Mouse (Mus musculus): ENCODE results near the gene Brms1. TPM values are rescaled to one million over a fixed set of nuclear protein-coding genes. Genes with fewer than 3 reads are reported as not detected.

Brms1 gene
- polyA plus RNA-seq, 1 experiment from 2014 or later, result 47.6 TPM

- Histone ChIP-seq H3K27ac (ENCODE audit: low read length) (peak overlapping the region; percentile 66), H3K4me2 (replicated peaks; ENCODE audit: low read depth, low read length) (0 out of 2 replicates have a peak overlapping the region, but pooled peaks have one; percentile 5), H3K27me3 (replicated peaks; ENCODE audit: insufficient read depth, low read length) (no peaks in the 10 kb centered on the region), H3K36me3 (ENCODE audit: insufficient read depth, low read length) (no peaks in the 10 kb centered on the region), H3K4me1 (ENCODE audit: insufficient read depth, low read depth, low read length) (peaks cover 13% of the 10 kb centered on the region; the same call in 1 of the 2 replicates), H3K4me3 (ENCODE audit: low read depth, low read length) (no peak overlapping the region), H3K9me3 (ENCODE audit: low read length) (no peaks in the 10 kb centered on the region), H3K9ac (replicated peaks; ENCODE audit: low read depth) (no peak overlapping the region)
- 16% methylated on average over 10 of the region's 10 CpGs for WGBS
- peak; percentile 59 for DNase-seq (ENCODE audit: low spot score)
- peak; percentile 64 for ATAC-seq
- TF ChIP-seq EP300 (IDR thresholded peaks at IDR 0.05) (no peak), CTCF (IDR thresholded peaks at IDR 0.05) (no peak)
These were observed 17.9 kb downstream of the Brms1 start for GRCm38 (mm10) chr19:5058801-5059771.

DNA sequence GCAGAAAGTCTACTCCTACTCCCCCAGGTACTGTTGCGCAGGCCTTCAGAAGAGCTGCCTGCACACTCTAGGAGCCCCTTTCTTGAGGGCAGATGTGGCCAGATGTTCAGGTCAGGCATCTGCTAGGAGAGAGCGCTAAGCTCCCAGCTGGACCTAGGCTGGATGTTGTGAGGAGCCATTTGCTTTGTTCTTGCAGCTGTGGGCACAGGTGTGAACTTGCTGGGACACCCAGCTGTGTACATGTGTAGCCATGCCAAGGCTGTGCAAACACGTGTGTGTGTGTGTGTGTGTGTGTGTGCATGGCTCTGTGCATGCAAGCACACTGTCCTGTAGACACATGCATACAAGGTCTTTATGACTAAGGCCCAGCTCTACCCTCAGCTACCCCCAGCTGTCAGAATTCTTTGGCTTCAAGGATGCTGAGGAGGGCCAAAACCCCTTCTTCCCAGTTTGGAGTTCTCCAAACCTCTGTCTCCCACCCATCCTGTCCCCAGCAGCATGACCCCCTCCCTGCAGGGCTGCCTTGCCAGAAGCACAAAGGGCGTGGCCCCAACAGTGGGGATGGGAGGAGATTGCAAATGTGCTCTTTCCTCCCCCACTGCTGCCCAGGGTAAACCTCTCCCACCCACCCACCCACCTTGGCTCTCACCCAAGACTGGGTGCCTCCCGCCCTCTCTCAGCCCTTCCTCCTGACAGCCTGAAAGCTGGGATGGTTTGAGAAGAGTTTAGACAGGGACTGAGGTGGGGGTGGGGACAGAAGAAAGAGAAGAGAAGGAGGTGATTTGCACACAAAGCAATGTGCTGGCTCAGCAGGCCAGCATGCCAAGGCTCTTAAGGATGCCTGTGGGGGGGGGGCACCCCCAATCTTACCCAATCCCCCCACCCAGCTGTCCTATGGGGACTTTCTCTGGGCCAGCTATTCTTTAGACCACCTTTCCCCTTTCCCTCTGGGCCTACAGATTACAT, 19.5 kb downstream of the Brms1 start:
- TF ChIP-seq EP300 (IDR thresholded peaks at IDR 0.05), result no peak
- no peak for TF ChIP-seq CTCF (IDR thresholded peaks at IDR 0.05)
- DNase-seq (ENCODE audit: low spot score) (peak; percentile 58), ATAC-seq (peak; percentile 32)
- peak overlapping the region; percentile 38; the same call in 1 of the 2 replicates for H3K27ac ChIP-seq (ENCODE audit: low read length)
- H3K27me3 ChIP-seq (replicated peaks; ENCODE audit: insufficient read depth, low read length), result no peaks in the 10 kb centered on the region
- no peak overlapping the region for H3K9ac ChIP-seq (replicated peaks; ENCODE audit: low read depth)
- peaks cover 13% of the 10 kb centered on the region; the same call in 1 of the 2 replicates for H3K4me1 ChIP-seq (ENCODE audit: insufficient read depth, low read depth, low read length)
- no peaks in the 10 kb centered on the region for H3K9me3 ChIP-seq (ENCODE audit: low read length)
- no peak overlapping the region for H3K4me3 ChIP-seq (ENCODE audit: low read depth, low read length)
- H3K36me3 ChIP-seq (ENCODE audit: insufficient read depth, low read length), result no peaks in the 10 kb centered on the region
- H3K4me2 ChIP-seq (replicated peaks; ENCODE audit: low read depth, low read length), result no peak overlapping the region
- 27% methylated on average over 5 of the region's 5 CpGs for WGBS

- WGBS, result 66% methylated on average over 5 of the region's 5 CpGs
- H3K4me3 ChIP-seq (ENCODE audit: low read depth, low read length), result no peak overlapping the region
- ATAC-seq (no peak), DNase-seq (ENCODE audit: low spot score) (no peak)
- TF ChIP-seq EP300 (IDR thresholded peaks at IDR 0.05) (no peak), CTCF (IDR thresholded peaks at IDR 0.05) (no peak)
- peaks cover 16% of the 10 kb centered on the region; the same call in 1 of the 2 replicates for H3K4me1 ChIP-seq (ENCODE audit: insufficient read depth, low read depth, low read length)
- no peak overlapping the region for H3K27ac ChIP-seq (ENCODE audit: low read length)
- H3K36me3 ChIP-seq (ENCODE audit: insufficient read depth, low read length), result no peaks in the 10 kb centered on the region
- H3K27me3 ChIP-seq (replicated peaks; ENCODE audit: insufficient read depth, low read length), result no peaks in the 10 kb centered on the region
- H3K9ac ChIP-seq (replicated peaks; ENCODE audit: low read depth), result no peak overlapping the region
- H3K9me3 ChIP-seq (ENCODE audit: low read length), result no peaks in the 10 kb centered on the region
- H3K4me2 ChIP-seq (replicated peaks; ENCODE audit: low read depth, low read length), result no peak overlapping the region
These were observed 20.9 kb downstream of the Brms1 start for GRCm38 (mm10) chr19:5062041-5062440.

DNA sequence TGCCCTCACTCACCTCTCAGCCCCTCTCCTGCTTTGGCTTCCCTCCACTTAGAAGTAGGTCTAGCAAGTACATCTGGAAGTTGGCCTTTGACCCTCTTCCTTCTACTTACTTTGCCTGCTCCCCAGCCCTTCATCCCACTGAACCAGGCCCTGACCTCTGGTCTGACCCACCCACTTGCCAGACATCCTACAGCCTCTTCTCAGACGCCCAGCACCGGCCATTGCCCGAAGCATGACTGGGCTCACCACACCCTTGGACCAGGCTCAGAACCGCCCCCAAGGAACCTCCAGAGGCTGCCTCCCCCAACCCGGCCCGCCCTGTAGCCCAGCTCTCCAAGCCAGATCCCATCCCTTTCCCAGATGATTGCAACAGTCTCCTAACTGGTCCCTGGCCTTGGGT, 21.3 kb downstream of the Brms1 start:
- no peak for ATAC-seq
- H3K9ac ChIP-seq (replicated peaks; ENCODE audit: low read depth), result no peak overlapping the region
- no peaks in the 10 kb centered on the region for H3K9me3 ChIP-seq (ENCODE audit: low read length)
- H3K4me1 ChIP-seq (ENCODE audit: insufficient read depth, low read depth, low read length), result peaks cover 19% of the 10 kb centered on the region; the same call in 1 of the 2 replicates
- H3K4me3 ChIP-seq (ENCODE audit: low read depth, low read length), result no peak overlapping the region
- no peaks in the 10 kb centered on the region for H3K36me3 ChIP-seq (ENCODE audit: insufficient read depth, low read length)
- no peak overlapping the region for H3K4me2 ChIP-seq (replicated peaks; ENCODE audit: low read depth, low read length)
- no peak for DNase-seq (ENCODE audit: low spot score)
- TF ChIP-seq CTCF (IDR thresholded peaks at IDR 0.05) (no peak), EP300 (IDR thresholded peaks at IDR 0.05) (no peak)
- H3K27ac ChIP-seq (ENCODE audit: low read length), result no peak overlapping the region
- no peaks in the 10 kb centered on the region for H3K27me3 ChIP-seq (replicated peaks; ENCODE audit: insufficient read depth, low read length)
- 67% methylated on average over 6 of the region's 6 CpGs for WGBS

DNA sequence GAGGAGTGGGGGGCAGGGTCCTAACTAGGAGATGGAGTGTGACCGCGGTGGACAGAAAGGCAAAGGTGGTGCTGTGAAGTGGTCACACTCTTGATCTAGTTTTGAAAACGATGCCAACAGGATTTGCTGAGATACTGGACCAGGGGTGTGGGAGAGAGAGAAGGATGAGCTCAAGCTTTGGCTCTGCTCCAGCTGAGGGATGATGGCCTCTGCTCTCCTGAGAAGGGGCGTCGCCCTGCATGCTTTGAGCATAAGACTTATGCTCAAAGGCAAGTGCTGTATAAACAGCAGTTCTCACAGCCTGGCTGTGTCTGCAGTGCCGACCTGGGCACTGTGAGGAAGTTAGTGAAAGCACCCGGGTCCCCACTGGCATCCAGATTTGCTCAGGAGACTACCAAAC, 23.9 kb downstream of the Brms1 start:
- no peaks in the 10 kb centered on the region for H3K36me3 ChIP-seq (ENCODE audit: insufficient read depth, low read length)
- no peaks in the 10 kb centered on the region for H3K9me3 ChIP-seq (ENCODE audit: low read length)
- H3K4me2 ChIP-seq (replicated peaks; ENCODE audit: low read depth, low read length), result no peak overlapping the region
- DNase-seq (ENCODE audit: low spot score) (peak; percentile 44), ATAC-seq (no peak)
- H3K9ac ChIP-seq (replicated peaks; ENCODE audit: low read depth), result no peak overlapping the region
- no peak overlapping the region for H3K27ac ChIP-seq (ENCODE audit: low read length)
- TF ChIP-seq CTCF (IDR thresholded peaks at IDR 0.05), result no peak
- no peak for TF ChIP-seq EP300 (IDR thresholded peaks at IDR 0.05)
- 26% methylated on average over 7 of the region's 7 CpGs for WGBS
- H3K27me3 ChIP-seq (replicated peaks; ENCODE audit: insufficient read depth, low read length), result 0 out of 2 replicates have a peak, but pooled peaks cover 11% of the 10 kb centered on the region
- peaks cover 22% of the 10 kb centered on the region; the same call in 1 of the 2 replicates for H3K4me1 ChIP-seq (ENCODE audit: insufficient read depth, low read depth, low read length)
- no peak overlapping the region for H3K4me3 ChIP-seq (ENCODE audit: low read depth, low read length)

All from lung, postnatal 0 days (tissue).